Mouse (Mus musculus): ENCODE data around the gene Elfn2. TPM values are rescaled to one million over a fixed set of nuclear protein-coding genes. Genes with fewer than 3 reads are reported as not detected.
A peak's percentile ranks its signal among the peaks of the same experiment; 100 is the strongest.

Gene Elfn2
- polyA plus RNA-seq (2015; fragmentation: Nextera tagmentation; extraction: Ambion mirVana), result 0.05 and 0.11 TPM in 2 replicates

GRCm38 (mm10) chr15:78718290-78719250, at the start of gene Elfn2:
Elfn2 (minus strand) TSS chr15:78718771.
- H3K4me3 ChIP-seq, result peak within 1 kb of the TSS; percentile 50
- 1% methylated on average over 89 of the region's 89 CpGs for WGBS
- peaks cover 20% of the 10 kb centered on the region for H3K4me1 ChIP-seq
- H3K9me3 ChIP-seq, result no peaks in the 10 kb centered on the region
- peaks cover 93% of the 10 kb centered on the region for H3K27me3 ChIP-seq
- H3K9ac ChIP-seq, result peak within 1 kb of the TSS; percentile 62
- H3K27ac ChIP-seq, result no peak within 1 kb of the TSS
- H3K36me3 ChIP-seq, result no peaks in the 10 kb centered on the region
- peak; percentile 38; the same call in 1 of the 2 replicates for ATAC-seq (ENCODE audit: low FRiP score, low read depth)
- H3K4me2 ChIP-seq (replicated peaks), result peak within 1 kb of the TSS; percentile 90

GRCm38 (mm10) chr15:78763704-78764103, 45.1 kb upstream of the Elfn2 start:
- Histone ChIP-seq H3K36me3 (no peaks in the 10 kb centered on the region), H3K4me1 (peaks cover 3% of the 10 kb centered on the region; the same call in 1 of the 2 replicates), H3K9ac (no peak overlapping the region), H3K27me3 (0 out of 2 replicates have a peak, but pooled peaks cover 5% of the 10 kb centered on the region), H3K4me3 (no peak overlapping the region), H3K9me3 (no peaks in the 10 kb centered on the region), H3K27ac (no peak overlapping the region), H3K4me2 (replicated peaks) (no peak overlapping the region)
- ATAC-seq (ENCODE audit: low FRiP score, low read depth), result peak; percentile 55; the same call in 1 of the 2 replicates
- WGBS, result 64% methylated on average over 5 of the region's 5 CpGs

DNA sequence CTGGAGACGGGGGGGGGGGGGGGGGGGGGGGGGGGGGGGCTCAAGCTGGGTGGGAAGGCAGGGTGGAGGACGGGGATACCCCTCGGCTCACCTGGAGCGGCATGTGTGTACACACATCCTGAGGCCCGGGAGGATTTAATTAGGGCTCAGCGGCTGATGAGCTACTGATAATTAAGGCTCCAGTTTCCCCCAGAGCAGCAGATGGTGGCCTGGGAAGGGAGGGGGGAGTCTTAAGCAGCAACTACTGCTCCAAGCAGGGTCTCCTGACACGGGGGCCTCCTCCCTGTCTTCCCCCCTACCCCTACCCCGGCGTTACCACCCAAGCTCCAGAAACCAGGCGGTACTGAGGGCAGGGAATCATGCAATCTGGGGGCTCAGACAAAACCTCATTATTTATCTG, 44.6 kb upstream of the Elfn2 start:
- 0 out of 2 replicates have a peak, but pooled peaks cover 5% of the 10 kb centered on the region for H3K27me3 ChIP-seq
- H3K27ac ChIP-seq, result no peak overlapping the region
- no peak overlapping the region for H3K4me2 ChIP-seq (replicated peaks)
- 10% methylated on average over 9 of the region's 10 CpGs for WGBS
- H3K4me1 ChIP-seq, result peaks cover 3% of the 10 kb centered on the region; the same call in 1 of the 2 replicates
- H3K9me3 ChIP-seq, result no peaks in the 10 kb centered on the region
- H3K36me3 ChIP-seq, result no peaks in the 10 kb centered on the region
- H3K4me3 ChIP-seq, result no peak overlapping the region
- no peak overlapping the region for H3K9ac ChIP-seq
- no peak for ATAC-seq (ENCODE audit: low FRiP score, low read depth)

- no peak overlapping the region for H3K9ac ChIP-seq
- H3K27ac ChIP-seq, result no peak overlapping the region
- peaks cover 10% of the 10 kb centered on the region; the same call in 1 of the 2 replicates for H3K27me3 ChIP-seq
- no peak overlapping the region for H3K4me2 ChIP-seq (replicated peaks)
- H3K9me3 ChIP-seq, result no peaks in the 10 kb centered on the region
- 78% methylated on average over 13 of the region's 13 CpGs for WGBS
- no peak overlapping the region for H3K4me3 ChIP-seq
- no peak for ATAC-seq (ENCODE audit: low FRiP score, low read depth)
- no peaks in the 10 kb centered on the region for H3K36me3 ChIP-seq
- no peaks in the 10 kb centered on the region; the same call in 1 of the 2 replicates for H3K4me1 ChIP-seq
Measured at GRCm38 (mm10) chr15:78761112-78761511, 42.5 kb upstream of the Elfn2 start.

DNA sequence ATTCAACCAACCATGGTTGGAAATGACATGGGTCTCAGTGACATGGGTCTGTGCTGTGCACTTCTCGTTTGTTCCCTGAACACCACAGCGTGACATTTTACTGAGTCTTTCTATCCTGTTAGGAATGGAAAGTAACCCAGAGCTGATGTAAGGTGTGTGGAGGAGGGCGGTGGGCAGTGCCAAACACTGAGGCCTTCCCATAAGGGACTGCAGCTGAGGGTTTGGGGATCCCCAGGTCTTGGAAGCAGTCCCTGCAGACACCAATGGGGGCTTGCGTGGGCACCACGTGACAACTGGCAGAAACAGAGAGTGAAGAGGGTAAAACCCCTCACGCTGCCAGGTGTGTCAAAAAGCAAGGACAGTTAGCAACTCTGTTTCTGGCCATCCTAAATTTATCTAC, 39.6 kb upstream of the Elfn2 start:
- no peak overlapping the region for H3K27ac ChIP-seq
- no peaks in the 10 kb centered on the region for H3K9me3 ChIP-seq
- ATAC-seq (ENCODE audit: low FRiP score, low read depth), result no peak
- WGBS, result 84% methylated on average over 6 of the region's 6 CpGs
- H3K4me1 ChIP-seq, result no peaks in the 10 kb centered on the region
- H3K27me3 ChIP-seq, result peaks cover 10% of the 10 kb centered on the region; the same call in 1 of the 2 replicates
- H3K36me3 ChIP-seq, result no peaks in the 10 kb centered on the region
- no peak overlapping the region for H3K9ac ChIP-seq
- H3K4me2 ChIP-seq (replicated peaks), result no peak overlapping the region
- H3K4me3 ChIP-seq, result no peak overlapping the region

DNA sequence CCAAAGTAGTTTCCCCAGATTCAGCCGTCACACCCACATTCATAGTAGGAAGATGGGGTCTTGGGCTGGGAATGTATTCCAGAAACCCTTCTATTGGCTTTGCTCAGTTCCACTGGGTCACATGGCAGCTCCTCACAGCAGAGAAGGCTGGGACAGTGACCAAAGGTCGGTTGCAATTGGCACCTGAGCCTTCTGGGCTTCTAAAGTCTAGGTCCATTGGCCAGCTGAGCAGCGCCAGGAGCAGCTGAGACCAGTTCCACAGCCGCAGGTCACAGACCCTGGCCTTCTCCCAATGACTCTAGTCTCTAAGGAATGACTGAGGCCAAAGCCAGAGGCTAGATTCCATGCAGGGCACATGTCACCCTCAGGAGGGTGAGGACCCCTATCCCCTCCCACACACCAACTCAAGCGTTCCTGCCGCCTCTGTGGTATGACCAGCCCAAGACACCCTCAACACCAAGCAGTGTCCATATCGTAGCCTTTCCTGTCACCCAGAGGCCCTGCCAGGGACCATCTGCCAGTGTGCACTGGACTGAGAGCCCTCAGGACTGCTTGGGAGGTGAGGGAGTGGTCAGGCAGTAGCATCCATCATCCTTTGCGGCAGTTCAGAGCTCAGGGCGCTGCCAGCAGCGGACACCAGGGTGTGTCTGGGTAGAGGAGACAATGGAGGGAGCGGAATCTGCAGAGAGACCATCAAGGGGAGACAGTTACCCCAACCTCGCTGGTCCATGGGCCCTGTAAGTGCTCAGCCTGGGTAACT, 37.6 kb upstream of the Elfn2 start:
- ATAC-seq (ENCODE audit: low FRiP score, low read depth), result no peak
- WGBS, result 75% methylated on average over 12 of the region's 12 CpGs
- Histone ChIP-seq H3K9me3 (no peaks in the 10 kb centered on the region), H3K27ac (no peak overlapping the region), H3K4me1 (no peaks in the 10 kb centered on the region), H3K27me3 (peaks cover 10% of the 10 kb centered on the region; the same call in 1 of the 2 replicates), H3K4me2 (replicated peaks) (no peak overlapping the region), H3K9ac (no peak overlapping the region), H3K4me3 (no peak overlapping the region), H3K36me3 (no peaks in the 10 kb centered on the region)

GRCm38 (mm10) chr15:78755226-78755625, 36.7 kb upstream of the Elfn2 start:
- no peak overlapping the region for H3K27ac ChIP-seq
- no peak overlapping the region for H3K4me2 ChIP-seq (replicated peaks)
- no peak for ATAC-seq (ENCODE audit: low FRiP score, low read depth)
- no peak overlapping the region for H3K4me3 ChIP-seq
- no peaks in the 10 kb centered on the region for H3K36me3 ChIP-seq
- no peak overlapping the region for H3K9ac ChIP-seq
- 61% methylated on average over 3 of the region's 3 CpGs for WGBS
- H3K27me3 ChIP-seq, result peaks cover 10% of the 10 kb centered on the region; the same call in 1 of the 2 replicates
- H3K9me3 ChIP-seq, result no peaks in the 10 kb centered on the region
- H3K4me1 ChIP-seq, result no peaks in the 10 kb centered on the region

- H3K4me2 ChIP-seq (replicated peaks), result no peak overlapping the region
- 75% methylated on average over 5 of the region's 5 CpGs for WGBS
- H3K4me3 ChIP-seq, result no peak overlapping the region
- no peaks in the 10 kb centered on the region for H3K9me3 ChIP-seq
- no peaks in the 10 kb centered on the region for H3K36me3 ChIP-seq
- H3K4me1 ChIP-seq, result no peaks in the 10 kb centered on the region
- H3K9ac ChIP-seq, result no peak overlapping the region
- peaks cover 6% of the 10 kb centered on the region; the same call in 1 of the 2 replicates for H3K27me3 ChIP-seq
- ATAC-seq (ENCODE audit: low FRiP score, low read depth), result no peak
- no peak overlapping the region for H3K27ac ChIP-seq
Measured at GRCm38 (mm10) chr15:78754144-78754543, 35.6 kb upstream of the Elfn2 start.

- Histone ChIP-seq H3K27me3 (peaks cover 4% of the 10 kb centered on the region; the same call in 1 of the 2 replicates), H3K4me3 (no peak overlapping the region), H3K4me1 (no peaks in the 10 kb centered on the region), H3K9me3 (no peaks in the 10 kb centered on the region), H3K4me2 (replicated peaks) (no peak overlapping the region), H3K36me3 (no peaks in the 10 kb centered on the region), H3K27ac (no peak overlapping the region), H3K9ac (no peak overlapping the region)
- ATAC-seq (ENCODE audit: low FRiP score, low read depth), result no peak
Measured at GRCm38 (mm10) chr15:78752991-78753390, 34.4 kb upstream of the Elfn2 start.

DNA sequence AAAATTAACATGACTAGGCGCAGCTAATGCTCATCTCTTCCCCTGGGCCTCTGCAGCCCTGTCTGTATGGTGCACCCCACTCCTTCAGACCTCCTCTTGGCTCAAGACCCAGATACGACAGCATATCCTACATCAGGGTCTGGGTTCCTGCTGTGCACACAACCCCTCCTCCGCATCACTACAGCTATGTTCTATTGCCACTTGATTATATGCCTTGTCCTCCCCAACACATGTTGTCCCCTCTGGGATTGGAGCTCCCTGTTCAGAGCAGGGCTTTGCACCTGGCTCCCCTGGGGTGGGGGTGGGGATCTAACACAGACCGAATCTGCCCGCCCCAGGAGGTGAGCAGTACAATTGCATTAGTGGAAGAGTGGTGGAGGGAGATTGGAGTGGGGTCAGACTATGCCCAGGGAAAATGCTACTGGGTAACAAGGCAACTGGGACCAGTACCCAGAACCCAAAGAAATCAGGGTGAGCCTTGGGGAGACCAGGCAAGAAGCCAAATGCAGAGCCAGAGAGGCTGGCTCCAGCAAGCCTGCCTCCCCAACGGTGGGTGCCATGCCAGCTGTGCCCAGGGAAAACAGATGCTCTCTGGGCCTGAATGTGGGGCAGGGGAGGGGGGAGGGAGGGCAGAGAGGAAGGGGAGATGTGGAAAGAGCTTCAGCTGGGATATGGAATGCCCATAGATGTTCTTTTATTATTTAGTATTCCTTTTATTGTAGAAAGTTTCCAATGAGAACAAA, 32.2 kb upstream of the Elfn2 start:
- H3K9me3 ChIP-seq, result no peaks in the 10 kb centered on the region
- no peak for ATAC-seq (ENCODE audit: low FRiP score, low read depth)
- no peak overlapping the region for H3K9ac ChIP-seq
- no peaks in the 10 kb centered on the region for H3K36me3 ChIP-seq
- H3K4me1 ChIP-seq, result no peaks in the 10 kb centered on the region
- 57% methylated on average over 6 of the region's 6 CpGs for whole genome bisulfite sequencing
- no peaks in the 10 kb centered on the region for H3K27me3 ChIP-seq
- H3K27ac ChIP-seq, result no peak overlapping the region
- H3K4me3 ChIP-seq, result no peak overlapping the region
- H3K4me2 ChIP-seq (replicated peaks), result no peak overlapping the region

- WGBS, result 41% methylated on average over 5 of the region's 5 CpGs
- no peaks in the 10 kb centered on the region for H3K4me1 ChIP-seq
- H3K36me3 ChIP-seq, result no peaks in the 10 kb centered on the region
- H3K9me3 ChIP-seq, result no peaks in the 10 kb centered on the region
- H3K4me3 ChIP-seq, result no peak overlapping the region
- 0 out of 2 replicates have a peak, but pooled peaks have one; percentile 28 for ATAC-seq (ENCODE audit: low FRiP score, low read depth)
- no peak overlapping the region for H3K27ac ChIP-seq
- H3K4me2 ChIP-seq (replicated peaks), result no peak overlapping the region
- no peaks in the 10 kb centered on the region for H3K27me3 ChIP-seq
- no peak overlapping the region for H3K9ac ChIP-seq
Measured at GRCm38 (mm10) chr15:78749855-78750254, 31.3 kb upstream of the Elfn2 start.

All from limb, embryonic 13.5 days (tissue).